Mouse (Mus musculus): ENCODE results near the gene Ubash3a. TPM values are rescaled to one million over a fixed set of nuclear protein-coding genes. Genes with fewer than 3 reads are reported as not detected.

The Ubash3a gene
- polyA plus RNA-seq, 1 experiment from 2014 or later = 1.2 TPM

DNA sequence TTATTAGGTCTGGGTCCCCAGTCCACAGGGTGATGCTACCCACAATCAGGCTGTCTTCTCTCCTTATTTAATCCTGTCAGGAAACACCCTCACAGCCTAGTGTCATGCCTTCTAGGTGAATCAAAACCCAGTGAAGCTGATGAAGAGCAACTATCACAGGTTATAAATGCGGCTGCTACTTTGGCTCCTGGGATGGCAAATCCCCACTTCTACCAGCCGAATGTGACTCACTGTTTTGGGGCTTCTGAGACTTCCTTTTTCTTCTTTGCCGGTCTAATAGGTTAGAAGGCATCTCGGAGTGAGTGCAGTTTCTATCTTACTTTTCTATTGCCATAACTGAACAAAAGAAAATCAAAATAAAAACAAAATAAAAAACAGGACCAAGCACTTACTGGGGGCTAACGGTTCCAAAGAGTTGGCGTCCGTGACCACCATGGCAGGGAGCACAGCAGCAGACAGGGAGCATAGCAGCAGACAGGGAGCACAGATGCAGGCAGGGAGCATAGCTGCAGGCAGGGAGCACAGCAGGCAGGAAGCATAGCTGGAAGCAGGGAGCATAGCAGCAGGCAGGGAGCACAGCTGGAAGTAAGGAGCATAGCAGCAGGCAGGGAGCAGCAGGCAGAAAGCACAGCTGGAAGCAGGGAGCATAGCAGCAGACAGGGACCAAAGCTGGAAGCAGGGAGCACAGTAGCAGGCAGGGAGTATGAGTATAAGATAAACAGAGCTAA, 81.5 kb downstream of the Ubash3a start:
- ATAC-seq (ENCODE audit: insufficient read depth, low FRiP score, low read depth) = no peak
- no peak overlapping the region for H3K4me3 ChIP-seq (replicated peaks)
- no peak overlapping the region for H3K27ac ChIP-seq
- no peaks in the 10 kb centered on the region for H3K36me3 ChIP-seq
- H3K4me1 ChIP-seq = no peaks in the 10 kb centered on the region
- H3K27me3 ChIP-seq (replicated peaks) = no peaks in the 10 kb centered on the region
- H3K4me2 ChIP-seq = no peak overlapping the region
- H3K9me3 ChIP-seq = no peaks in the 10 kb centered on the region
- WGBS = 66% methylated on average over 7 of the region's 7 CpGs
- H3K9ac ChIP-seq = no peak overlapping the region

DNA sequence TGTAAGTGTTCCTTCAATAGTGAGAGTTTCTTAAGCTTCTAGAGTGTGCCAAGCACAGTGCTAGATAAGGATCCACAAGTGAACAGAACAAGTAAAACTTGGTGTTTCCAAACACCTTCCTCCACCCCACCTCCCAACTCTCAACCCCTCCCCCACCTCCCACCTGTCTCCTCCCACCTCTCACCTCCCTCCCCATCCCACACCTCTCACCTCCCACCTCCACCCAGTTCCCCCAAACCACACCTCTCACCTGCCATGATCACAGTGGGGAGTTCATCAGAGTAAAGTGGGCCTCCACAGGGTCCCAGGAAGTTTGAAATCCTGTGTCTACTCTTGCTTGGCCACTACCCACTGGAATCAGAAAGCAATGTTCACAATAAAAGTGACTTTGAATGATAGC, 82.6 kb downstream of the Ubash3a start:
- H3K9me3 ChIP-seq = no peaks in the 10 kb centered on the region
- no peaks in the 10 kb centered on the region for H3K36me3 ChIP-seq
- ATAC-seq (ENCODE audit: insufficient read depth, low FRiP score, low read depth) = no peak
- H3K4me2 ChIP-seq = no peak overlapping the region
- no peak overlapping the region for H3K9ac ChIP-seq
- H3K4me3 ChIP-seq (replicated peaks) = no peak overlapping the region
- no peaks in the 10 kb centered on the region for H3K27me3 ChIP-seq (replicated peaks)
- 0 out of 2 replicates have a peak, but pooled peaks cover 2% of the 10 kb centered on the region for H3K4me1 ChIP-seq
- no peak overlapping the region for H3K27ac ChIP-seq

DNA sequence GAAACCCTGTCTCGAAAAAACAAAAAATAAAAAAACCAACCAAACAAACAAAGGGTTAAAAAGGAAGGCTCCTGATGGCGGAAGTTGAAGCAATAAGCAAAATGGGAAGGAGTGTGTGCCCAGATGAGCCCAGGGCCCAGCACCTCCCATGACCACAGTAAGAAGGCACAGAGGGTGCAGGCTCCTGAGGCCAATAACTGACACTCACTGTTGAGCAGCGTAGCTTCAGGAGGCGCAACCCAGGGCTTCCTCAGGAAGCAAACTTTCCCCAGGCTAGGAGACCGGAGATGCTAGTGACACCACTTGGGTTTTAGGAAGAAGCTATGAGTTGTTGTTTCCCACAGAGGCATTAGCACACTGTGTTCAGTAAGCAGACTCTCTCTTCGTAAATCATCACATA, 83.2 kb downstream of the Ubash3a start:
- H3K4me2 ChIP-seq = no peak overlapping the region
- ATAC-seq (ENCODE audit: insufficient read depth, low FRiP score, low read depth) = no peak
- H3K4me3 ChIP-seq (replicated peaks) = no peak overlapping the region
- H3K27ac ChIP-seq = no peak overlapping the region
- 0 out of 2 replicates have a peak, but pooled peaks cover 8% of the 10 kb centered on the region for H3K4me1 ChIP-seq
- H3K36me3 ChIP-seq = no peaks in the 10 kb centered on the region
- no peaks in the 10 kb centered on the region for H3K9me3 ChIP-seq
- no peak overlapping the region for H3K9ac ChIP-seq
- 61% methylated on average over 6 of the region's 6 CpGs for WGBS
- no peaks in the 10 kb centered on the region for H3K27me3 ChIP-seq (replicated peaks)

DNA sequence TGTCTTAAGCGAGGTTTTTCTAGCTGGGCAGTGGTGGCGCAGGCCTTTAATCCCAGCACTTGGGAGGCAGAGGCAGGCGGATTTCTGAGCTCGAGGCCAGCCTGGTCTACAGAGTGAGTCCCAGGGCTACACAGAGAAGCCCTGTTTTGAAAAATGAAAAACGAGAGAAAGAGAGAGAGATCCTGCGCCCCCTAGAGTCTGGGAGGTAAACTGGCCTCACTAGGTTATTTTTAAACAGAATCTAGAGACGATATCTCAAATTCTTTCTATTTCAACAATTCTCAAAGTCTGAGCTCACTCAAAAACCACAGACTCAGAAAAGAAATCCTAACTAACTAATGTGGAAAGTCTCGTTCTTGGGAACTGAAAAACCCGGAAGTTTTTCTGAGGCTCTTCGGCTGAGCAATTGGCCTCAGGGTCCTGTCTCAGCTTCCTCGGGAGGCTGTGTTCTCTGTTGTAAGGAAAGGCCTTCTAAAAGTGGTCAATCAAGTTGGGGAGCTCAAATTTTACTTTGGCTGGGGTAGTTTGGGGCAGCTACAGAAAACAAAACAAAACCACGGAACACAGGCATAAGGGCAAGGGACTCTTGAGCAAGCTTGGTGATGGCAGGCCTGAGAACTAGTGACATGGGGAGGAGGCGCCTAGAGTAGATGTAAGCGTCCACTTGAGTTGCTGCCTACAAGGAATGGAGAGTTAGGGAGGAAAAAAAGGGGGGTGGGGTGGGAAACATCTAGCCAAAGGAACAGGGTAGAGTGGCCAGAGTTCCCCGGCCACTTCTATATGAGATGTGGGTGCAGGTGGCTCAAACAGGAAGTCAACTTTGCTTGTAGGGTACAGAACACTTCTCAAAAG, 86.9 kb downstream of the Ubash3a start:
- no peak overlapping the region for H3K9ac ChIP-seq
- H3K4me3 ChIP-seq (replicated peaks) = no peak overlapping the region
- H3K4me2 ChIP-seq = peak overlapping the region; percentile 99; the same call in 1 of the 2 replicates
- 0 out of 2 replicates have a peak overlapping the region, but pooled peaks have one; percentile 1 for H3K27ac ChIP-seq
- no peaks in the 10 kb centered on the region for H3K9me3 ChIP-seq
- 0 out of 2 replicates have a peak, but pooled peaks cover 4% of the 10 kb centered on the region for H3K27me3 ChIP-seq (replicated peaks)
- WGBS = 78% methylated on average over 15 of the region's 15 CpGs
- peaks cover 26% of the 10 kb centered on the region for H3K4me1 ChIP-seq
- H3K36me3 ChIP-seq = no peaks in the 10 kb centered on the region
- no peak for ATAC-seq (ENCODE audit: insufficient read depth, low FRiP score, low read depth)

DNA sequence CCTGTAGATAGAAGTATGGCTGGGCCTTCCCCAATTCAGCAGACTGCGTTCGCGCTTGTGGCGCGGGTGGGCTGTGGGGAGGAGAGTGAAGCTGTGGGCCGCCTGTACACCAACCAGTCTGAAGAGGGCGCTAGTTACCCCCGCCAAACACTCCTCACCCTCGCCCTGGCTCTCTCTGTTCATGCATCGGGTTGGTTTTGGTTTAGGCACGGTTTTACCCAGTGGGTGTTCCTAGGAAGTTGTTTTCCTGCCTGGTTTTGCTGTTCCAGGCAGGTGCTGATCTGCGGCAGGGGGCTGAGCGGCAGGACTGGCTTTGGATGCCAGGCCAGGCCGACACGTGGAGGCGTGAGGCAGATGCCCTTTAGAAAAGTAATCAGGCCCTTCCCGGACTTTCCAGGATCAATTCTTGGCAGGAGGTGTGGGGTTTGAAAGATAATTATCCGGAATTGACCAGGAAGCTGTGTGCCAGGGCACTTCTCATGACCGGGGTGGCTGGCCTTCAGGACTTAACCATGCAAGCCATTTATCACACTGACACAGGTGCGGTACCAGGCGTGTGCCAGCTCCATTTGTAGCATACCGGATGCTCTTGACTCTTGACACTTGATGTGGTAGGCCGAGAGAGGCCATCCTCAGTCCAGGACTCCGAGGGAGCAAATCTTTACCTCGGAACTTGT, 87.7 kb downstream of the Ubash3a start:
- Histone ChIP-seq H3K4me3 (replicated peaks) (peak overlapping the region; percentile 59), H3K27ac (peak overlapping the region; percentile 82), H3K9me3 (no peaks in the 10 kb centered on the region), H3K36me3 (no peaks in the 10 kb centered on the region), H3K4me2 (peak overlapping the region; percentile 99), H3K9ac (peak overlapping the region; percentile 61; the same call in 1 of the 2 replicates), H3K27me3 (replicated peaks) (0 out of 2 replicates have a peak, but pooled peaks cover 4% of the 10 kb centered on the region), H3K4me1 (peaks cover 26% of the 10 kb centered on the region)
- WGBS = 26% methylated on average over 25 of the region's 25 CpGs
- 0 out of 2 replicates have a peak, but pooled peaks have one; percentile 12 for ATAC-seq (ENCODE audit: insufficient read depth, low FRiP score, low read depth)

DNA sequence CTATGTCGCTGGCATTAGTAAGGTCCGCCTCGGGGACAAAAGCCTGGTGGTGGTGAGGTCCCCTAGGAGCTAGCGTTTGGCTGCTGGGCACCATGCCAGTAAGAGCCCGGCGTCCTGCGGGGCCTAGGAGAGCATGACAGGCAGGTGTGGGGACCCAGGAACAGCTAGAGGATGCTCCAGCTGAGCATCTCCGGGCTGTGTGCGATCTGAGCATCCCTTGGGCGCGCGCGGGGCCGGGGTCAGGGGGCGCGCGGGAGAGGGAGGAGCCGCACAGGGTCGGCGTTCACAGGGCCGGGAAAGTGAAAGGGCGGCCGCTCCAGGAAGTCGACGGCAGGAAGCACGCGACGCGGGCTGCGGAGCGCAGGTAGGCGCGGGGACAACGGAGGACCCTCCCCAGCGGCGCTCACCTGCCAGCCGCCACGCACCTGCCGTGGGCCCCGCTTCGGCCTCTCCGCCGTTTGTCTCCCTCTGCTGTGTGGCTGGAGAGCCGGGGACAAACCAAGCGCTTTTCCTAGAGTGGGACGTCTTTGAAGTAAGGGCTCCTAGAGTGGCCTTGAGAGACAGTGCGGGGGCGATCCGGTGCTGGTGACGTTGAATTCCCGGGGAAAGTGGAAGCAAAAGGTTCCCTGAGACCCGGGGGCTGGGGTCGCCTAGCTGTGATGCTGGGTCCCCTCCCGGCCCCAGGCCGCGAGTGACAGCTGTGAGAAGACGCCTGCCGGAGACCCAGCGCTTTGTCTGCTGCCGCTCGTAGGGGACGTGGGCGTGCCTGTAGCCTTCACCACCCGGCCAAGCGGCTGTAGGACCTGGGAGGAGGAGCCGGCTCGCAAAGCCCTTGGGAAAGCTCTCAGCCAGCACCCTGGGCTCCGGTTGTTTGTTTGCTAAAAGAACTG, 88.5 kb downstream of the Ubash3a start:
- Histone ChIP-seq H3K27ac (peak overlapping the region; percentile 82), H3K4me1 (peaks cover 26% of the 10 kb centered on the region), H3K4me3 (replicated peaks) (peak overlapping the region; percentile 59), H3K4me2 (peak overlapping the region; percentile 99), H3K9me3 (no peaks in the 10 kb centered on the region), H3K27me3 (replicated peaks) (0 out of 2 replicates have a peak, but pooled peaks cover 4% of the 10 kb centered on the region), H3K9ac (peak overlapping the region; percentile 61), H3K36me3 (no peaks in the 10 kb centered on the region)
- WGBS = under 1% methylated on average over 67 of the region's 68 CpGs
- ATAC-seq (ENCODE audit: insufficient read depth, low FRiP score, low read depth) = peak; percentile 83

Other genes starting within 250 kb of the Ubash3a start
- gene Abcg1, start 150.2 kb upstream of the Ubash3a start, polyA plus RNA-seq (2015; fragmentation: Nextera tagmentation; extraction: Ambion mirVana) = 7.7 and 8.4 TPM in 2 replicates
- 141 and 168 TPM in 2 replicates for gene Tff3, start 78.2 kb upstream of the Ubash3a start, polyA plus RNA-seq (2015; fragmentation: Nextera tagmentation; extraction: Ambion mirVana)
- 39.1 and 51.9 TPM in 2 replicates for gene Tff2, start 63.6 kb upstream of the Ubash3a start, polyA plus RNA-seq (2015; fragmentation: Nextera tagmentation; extraction: Ambion mirVana)
- gene Tff1, start 42.6 kb upstream of the Ubash3a start, polyA plus RNA-seq (2015; fragmentation: Nextera tagmentation; extraction: Ambion mirVana) = 95.6 and 131 TPM in 2 replicates
- gene Tmprss3, start 8.9 kb upstream of the Ubash3a start, polyA plus RNA-seq (2015; fragmentation: Nextera tagmentation; extraction: Ambion mirVana) = 0.36 and 0.49 TPM in 2 replicates
- 1.6 and 2.1 TPM in 2 replicates for gene Rsph1, start 69.5 kb downstream of the Ubash3a start, polyA plus RNA-seq (2015; fragmentation: Nextera tagmentation; extraction: Ambion mirVana)
- gene Slc37a1, start 78.9 kb downstream of the Ubash3a start, polyA plus RNA-seq (2015; fragmentation: Nextera tagmentation; extraction: Ambion mirVana) = 12.7 and 14.9 TPM in 2 replicates
- 31.8 and 36.6 TPM in 2 replicates for gene Pde9a, start 178.3 kb downstream of the Ubash3a start, polyA plus RNA-seq (2015; fragmentation: Nextera tagmentation; extraction: Ambion mirVana)